Mouse (Mus musculus) skeletal muscle tissue, adult 2 months (tissue): Measurements from ENCODE around the gene Dhx34.
"Not testable (repeated sequence)": the region's sequence is repeated elsewhere in the genome, so short reads cannot be mapped to it uniquely, and the experiment has no call there.

Source experiments
- DNase-seq: peaks from one replicate; pipeline ENCODE4 v3.0.0-alpha.2; 2012; ENCODE audit warnings: low read depth, low spot score

The Dhx34 gene

GRCm38 (mm10) chr7:16221582-16222272 is at the start of gene Dhx34:
Dhx34 (minus strand) TSS chr7:16222037.
- DNase-seq = peak; percentile 98

- no peak for DNase-seq
These were observed 49.3 kb upstream of the Dhx34 start for GRCm38 (mm10) chr7:16271139-16271538.

- not testable (repeated sequence) for DNase-seq
These were observed 44.8 kb upstream of the Dhx34 start for GRCm38 (mm10) chr7:16266593-16266992.

- no peak for DNase-seq
These were observed 44.0 kb upstream of the Dhx34 start for GRCm38 (mm10) chr7:16265856-16266255.

- no peak for DNase-seq
These were observed 42.0 kb upstream of the Dhx34 start for GRCm38 (mm10) chr7:16263843-16264242.

GRCm38 (mm10) chr7:16263015-16263787 is 41.4 kb upstream of the Dhx34 start:
- DNase-seq = peak; percentile 67

- DNase-seq = no peak
These were observed 39.3 kb upstream of the Dhx34 start for GRCm38 (mm10) chr7:16261097-16261496.

- peak; percentile 29 for DNase-seq
These were observed 37.3 kb upstream of the Dhx34 start, which contains the start of gene C5ar1 for GRCm38 (mm10) chr7:16259110-16259590. C5ar1 (minus strand) TSS chr7:16259540.

- no peak for DNase-seq
These were observed 36.0 kb upstream of the Dhx34 start for GRCm38 (mm10) chr7:16257830-16258229.

GRCm38 (mm10) chr7:16255963-16256362 is 34.1 kb upstream of the Dhx34 start:
- DNase-seq = not testable (repeated sequence)

- DNase-seq = no peak
These were observed 32.4 kb upstream of the Dhx34 start for GRCm38 (mm10) chr7:16254195-16254594.

GRCm38 (mm10) chr7:16250687-16251086 is 28.9 kb upstream of the Dhx34 start:
- DNase-seq = no peak

GRCm38 (mm10) chr7:16245958-16246357 is 24.1 kb upstream of the Dhx34 start:
- no peak for DNase-seq

GRCm38 (mm10) chr7:16244067-16244466 is 22.2 kb upstream of the Dhx34 start, which contains the start of gene C5ar2:
C5ar2 (minus strand) TSS chr7:16244154.
- DNase-seq = no peak

GRCm38 (mm10) chr7:16242198-16242597 is 20.4 kb upstream of the Dhx34 start:
- DNase-seq = no peak

- no peak for DNase-seq
These were observed 19.9 kb upstream of the Dhx34 start for GRCm38 (mm10) chr7:16241787-16242186.

- DNase-seq = no peak
These were observed 19.1 kb upstream of the Dhx34 start for GRCm38 (mm10) chr7:16240978-16241303.

GRCm38 (mm10) chr7:16240281-16240977 is 18.6 kb upstream of the Dhx34 start:
- no peak for DNase-seq

- DNase-seq = peak; percentile 64
These were observed 17.7 kb upstream of the Dhx34 start for GRCm38 (mm10) chr7:16239554-16239997.

- peak; percentile 24 for DNase-seq
These were observed 8.0 kb upstream of the Dhx34 start for GRCm38 (mm10) chr7:16229869-16230268.

- DNase-seq = no peak
These were observed 7.9 kb downstream of the Dhx34 start for GRCm38 (mm10) chr7:16213986-16214385.

- no peak for DNase-seq
These were observed 8.6 kb downstream of the Dhx34 start for GRCm38 (mm10) chr7:16213196-16213595.
